Mouse (Mus musculus) induced T-regulatory cell, adult 2 months (primary cell): ENCODE measurements at regions not wholly inside any gene's neighbourhood (a gene's known extent, or its start where the extent isn't known, plus 50 kb on each side); places are given as distances from the start of the nearest gene placed in this dataset.
"Not testable (repeated sequence)": the region's sequence is repeated elsewhere in the genome, so short reads cannot be mapped to it uniquely, and the experiment has no call there.

ENCODE experiments used
- DNase-seq: peaks from one replicate; pipeline ENCODE4 v3.0.0-alpha.2; 2012; ENCODE audit warnings: low read depth

GRCm38 (mm10) chrX:126693131-126693805 lies 122.4 kb downstream of the 4932411N23Rik start:
- peak; percentile 10 for DNase-seq

DNA sequence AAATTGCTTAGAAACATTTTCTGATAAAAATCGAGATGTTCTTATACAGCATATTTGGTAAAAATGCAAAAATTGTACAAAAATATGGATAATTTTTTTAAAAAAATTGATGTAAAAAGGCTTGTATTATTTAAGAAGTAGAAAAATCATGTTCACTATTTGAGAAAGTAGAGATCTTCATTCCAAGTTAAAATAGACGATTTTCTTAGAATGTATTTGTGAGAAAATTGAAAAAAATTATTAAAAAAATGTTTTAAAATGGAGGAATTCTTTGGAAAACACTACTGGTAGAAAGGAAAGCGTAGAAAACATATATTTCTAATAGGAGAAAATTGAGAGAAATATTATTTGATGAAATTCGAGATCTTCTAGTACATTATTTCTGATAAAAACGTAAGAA lies 124.8 kb downstream of the 4932411N23Rik start:
- not testable (repeated sequence) for DNase-seq

DNA sequence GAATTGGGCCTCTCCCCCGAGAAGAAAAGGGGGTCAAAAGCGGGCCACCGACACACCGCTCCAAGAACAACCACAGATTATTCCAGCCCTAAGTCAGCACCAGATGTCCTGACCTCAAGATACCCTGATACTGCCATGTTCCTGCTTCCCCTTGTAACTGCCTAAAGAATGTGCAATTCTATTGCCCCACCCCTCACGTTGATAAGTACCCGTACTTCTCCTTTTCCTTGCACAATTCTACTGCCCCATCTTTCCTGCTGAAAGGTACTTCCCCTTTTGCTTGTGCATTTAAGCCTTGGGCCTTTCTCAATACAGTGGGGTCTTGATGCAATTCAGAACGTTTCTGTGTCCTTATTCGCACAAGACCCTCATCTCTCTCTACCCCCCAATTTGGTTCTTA lies 130.6 kb downstream of the 4932411N23Rik start:
- DNase-seq = not testable (repeated sequence)

GRCm38 (mm10) chrX:126655737-126656136 lies 159.9 kb downstream of the 4932411N23Rik start:
- DNase-seq = no peak
